Mouse (Mus musculus): ENCODE data around the gene Rasgrp3.

Gene Rasgrp3

GRCm38 (mm10) chr17:75503031-75503430 is 67.3 kb downstream of the Rasgrp3 start:
- DNase-seq (ENCODE audit: low spot score): no peak

- no peak for DNase-seq (ENCODE audit: low spot score)
Observed at GRCm38 (mm10) chr17:75505053-75505452, 69.4 kb downstream of the Rasgrp3 start.

- no peak for DNase-seq (ENCODE audit: low spot score)
Observed at GRCm38 (mm10) chr17:75506097-75506675, 70.5 kb downstream of the Rasgrp3 start.

DNA sequence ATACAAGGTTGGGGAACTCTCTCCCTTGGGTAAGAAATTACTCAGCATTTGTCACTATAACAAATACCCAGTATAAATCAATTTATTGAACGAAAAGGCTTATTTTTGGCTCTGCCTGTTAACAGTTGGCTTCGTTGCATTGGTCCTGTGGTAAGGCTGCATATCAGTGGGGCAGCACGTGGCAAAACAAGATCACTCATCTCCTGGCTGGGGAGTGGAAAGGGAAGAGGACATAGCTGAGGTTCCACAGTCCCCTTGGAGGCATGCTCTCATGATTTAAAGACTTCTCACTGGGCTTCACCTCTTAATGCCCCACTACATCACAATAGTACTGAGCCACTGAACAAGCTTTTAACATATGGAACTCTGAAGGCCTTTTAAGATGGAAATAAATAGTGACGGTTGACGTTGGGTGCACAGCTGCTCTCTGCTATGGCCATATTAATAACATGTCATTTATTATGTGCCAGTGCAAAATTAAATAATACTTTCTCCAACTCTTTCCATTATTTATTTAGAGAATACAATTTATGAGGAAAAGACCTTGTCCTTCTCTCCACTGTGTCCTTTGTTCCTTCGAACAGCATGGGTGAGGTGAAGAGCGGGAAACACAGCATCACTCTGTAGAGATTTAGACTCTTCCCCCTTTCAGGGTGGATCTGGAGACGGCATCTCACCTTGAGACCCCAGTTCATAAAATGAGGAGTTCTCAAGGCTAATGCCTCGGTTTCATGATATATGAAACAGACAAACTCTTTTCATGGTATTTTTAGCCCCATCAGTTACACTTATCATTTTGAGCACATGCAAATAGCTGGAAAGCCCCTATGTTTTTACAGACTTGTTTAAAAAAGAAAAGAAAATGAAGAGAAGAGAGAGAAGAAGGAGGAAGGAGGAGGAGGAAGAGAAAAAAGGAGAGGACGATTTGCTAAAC is 71.3 kb downstream of the Rasgrp3 start:
- DNase-seq (ENCODE audit: low spot score): no peak

- no peak for DNase-seq (ENCODE audit: low spot score)
Observed at GRCm38 (mm10) chr17:75509257-75509656, 73.6 kb downstream of the Rasgrp3 start.

DNA sequence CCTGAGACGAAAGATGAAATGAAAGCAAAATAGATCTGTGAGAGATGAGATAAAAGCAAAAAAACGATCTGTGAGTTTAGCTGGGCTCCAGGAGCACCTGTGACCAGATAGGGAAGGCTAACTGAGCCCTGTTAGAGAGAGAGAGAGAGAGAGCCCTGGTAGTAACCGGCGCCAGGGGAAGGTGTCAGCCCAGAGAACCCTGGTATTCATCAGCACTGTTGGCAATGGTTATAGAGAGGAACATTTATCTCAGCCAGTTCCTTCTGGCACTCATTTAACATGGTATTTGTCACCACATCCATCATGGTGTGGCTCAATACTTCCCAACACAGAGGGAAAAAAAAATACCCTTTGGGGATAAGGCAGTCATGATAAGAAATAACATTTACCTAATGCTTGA is 80.9 kb downstream of the Rasgrp3 start:
- peak; percentile 13 for DNase-seq (ENCODE audit: low spot score)

- DNase-seq (ENCODE audit: low spot score): no peak
Observed at GRCm38 (mm10) chr17:75518181-75518901, 82.6 kb downstream of the Rasgrp3 start.

DNA sequence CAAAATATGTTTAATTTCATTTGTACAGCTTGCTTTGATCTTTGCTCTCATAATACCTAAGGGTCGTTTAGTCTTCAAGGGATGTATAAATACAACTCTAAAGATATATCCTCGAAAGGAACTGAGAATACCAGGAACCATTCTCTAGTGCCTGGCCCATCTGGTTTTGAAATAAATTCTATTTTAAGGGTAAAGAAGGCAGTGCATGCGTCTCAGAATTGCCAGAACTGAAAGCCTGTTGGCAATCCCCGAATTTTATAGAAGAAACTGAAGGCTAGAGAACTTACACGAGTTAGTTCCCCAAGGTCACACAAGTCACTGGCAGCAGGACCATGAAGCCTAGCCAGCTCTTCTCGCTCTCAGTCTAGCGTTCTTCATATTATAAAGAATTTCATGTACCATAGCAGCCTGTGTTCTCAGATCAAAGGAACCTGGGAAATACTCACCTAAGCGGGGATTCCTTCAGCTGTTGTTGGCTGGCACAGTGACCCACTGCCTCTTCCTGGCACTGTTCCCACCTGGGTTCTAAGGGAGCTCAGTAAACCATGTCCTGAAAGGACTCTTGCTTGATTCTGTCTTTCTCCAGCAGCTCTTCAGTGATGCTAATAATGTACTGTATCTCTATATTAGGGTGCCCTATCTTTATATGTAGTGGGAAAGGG is 83.7 kb downstream of the Rasgrp3 start:
- no peak for DNase-seq (ENCODE audit: low spot score)

DNA sequence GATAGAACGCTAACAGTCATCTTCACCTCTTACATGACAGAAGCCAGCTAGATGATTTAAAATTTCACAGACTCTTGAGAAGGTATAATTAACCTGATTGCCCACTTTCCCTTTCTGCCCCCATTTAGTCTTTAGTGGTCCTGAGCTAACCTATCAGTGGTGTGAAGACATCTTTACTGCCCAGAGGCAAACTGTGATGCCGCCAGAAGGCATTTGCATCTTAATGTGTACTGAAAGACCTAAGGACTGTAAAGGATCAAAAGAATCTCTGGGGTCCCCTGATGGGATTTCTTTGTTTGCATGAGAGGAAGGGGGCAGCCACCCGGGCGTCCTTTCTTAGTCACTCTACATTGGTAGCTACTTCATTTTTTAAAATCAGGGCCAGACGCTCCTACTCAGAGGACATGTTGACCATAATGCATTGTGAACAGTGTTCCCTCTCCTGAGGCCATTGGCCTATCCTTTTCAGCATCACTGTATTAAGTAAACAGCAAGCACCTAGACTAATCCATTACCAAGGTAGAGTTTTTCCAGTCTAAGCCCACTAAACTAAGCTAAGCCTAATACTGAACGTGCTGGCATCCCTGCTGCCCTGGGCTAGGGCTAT is 85.6 kb downstream of the Rasgrp3 start:
- DNase-seq (ENCODE audit: low spot score): no peak

GRCm38 (mm10) chr17:75522347-75523065 is 86.8 kb downstream of the Rasgrp3 start:
- peak; percentile 18 for DNase-seq (ENCODE audit: low spot score)

DNA sequence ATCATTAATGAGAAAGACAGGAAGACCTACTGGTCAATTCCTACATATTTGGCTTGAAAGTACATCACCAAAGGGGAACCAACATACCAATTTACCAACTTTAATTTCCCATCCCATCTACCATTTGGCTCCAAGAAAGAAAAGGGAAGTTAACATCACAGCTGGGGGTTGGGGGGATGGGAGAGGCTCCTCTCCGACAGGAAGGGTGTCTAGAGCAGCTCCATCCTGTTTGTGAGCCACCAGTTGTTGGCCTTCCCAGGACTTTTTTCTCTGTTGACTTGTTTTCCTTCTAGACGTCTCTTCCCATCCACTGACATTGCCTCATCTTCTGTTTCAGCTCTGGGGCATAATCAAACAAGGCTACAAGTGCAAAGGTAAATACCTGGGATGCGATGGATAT is 88.1 kb downstream of the Rasgrp3 start:
- peak; percentile 46 for DNase-seq (ENCODE audit: low spot score)

GRCm38 (mm10) chr17:75526411-75526810 is 90.7 kb downstream of the Rasgrp3 start:
- no peak for DNase-seq (ENCODE audit: low spot score)

DNA sequence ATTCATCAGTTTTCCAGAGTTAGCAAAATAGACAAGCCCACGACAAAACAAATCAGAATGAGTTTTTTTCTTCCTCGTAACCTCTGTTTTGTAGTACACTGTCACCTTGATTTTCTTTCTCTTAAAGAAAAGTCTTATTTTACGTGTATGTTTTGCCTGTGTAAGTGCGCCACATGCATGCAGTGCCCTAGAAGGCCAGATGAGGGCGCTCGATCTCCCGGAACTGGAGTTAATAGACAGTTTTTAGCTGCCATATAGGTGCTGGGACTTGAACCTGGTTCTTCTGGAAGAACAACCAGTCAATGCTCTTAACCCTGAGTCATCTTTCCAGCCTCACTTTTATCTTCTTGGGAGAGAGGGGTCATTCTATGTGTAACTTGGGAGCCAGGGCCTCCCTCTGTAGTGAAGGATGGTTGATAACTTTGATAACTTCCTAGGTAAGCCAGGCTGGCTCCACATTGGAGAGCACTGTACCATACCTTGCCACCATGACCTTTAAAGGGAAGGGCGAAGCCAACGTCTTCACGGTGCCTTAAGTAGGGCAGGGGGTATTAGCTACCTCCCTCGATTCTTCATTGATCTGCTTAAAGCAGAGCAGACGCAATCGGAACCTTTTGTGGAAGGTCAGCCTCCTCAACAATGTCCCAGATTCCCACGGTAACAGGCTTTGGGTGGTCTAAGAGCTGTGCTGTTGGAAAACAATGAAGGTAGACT is 93.7 kb downstream of the Rasgrp3 start:
- DNase-seq (ENCODE audit: low spot score): no peak

GRCm38 (mm10) chr17:75532469-75532986 is 96.8 kb downstream of the Rasgrp3 start:
- DNase-seq (ENCODE audit: low spot score): no peak

GRCm38 (mm10) chr17:75534314-75535020 is 98.8 kb downstream of the Rasgrp3 start:
- no peak for DNase-seq (ENCODE audit: low spot score)

- DNase-seq (ENCODE audit: low spot score): no peak
Observed at GRCm38 (mm10) chr17:75535612-75536011, 99.9 kb downstream of the Rasgrp3 start.

DNA sequence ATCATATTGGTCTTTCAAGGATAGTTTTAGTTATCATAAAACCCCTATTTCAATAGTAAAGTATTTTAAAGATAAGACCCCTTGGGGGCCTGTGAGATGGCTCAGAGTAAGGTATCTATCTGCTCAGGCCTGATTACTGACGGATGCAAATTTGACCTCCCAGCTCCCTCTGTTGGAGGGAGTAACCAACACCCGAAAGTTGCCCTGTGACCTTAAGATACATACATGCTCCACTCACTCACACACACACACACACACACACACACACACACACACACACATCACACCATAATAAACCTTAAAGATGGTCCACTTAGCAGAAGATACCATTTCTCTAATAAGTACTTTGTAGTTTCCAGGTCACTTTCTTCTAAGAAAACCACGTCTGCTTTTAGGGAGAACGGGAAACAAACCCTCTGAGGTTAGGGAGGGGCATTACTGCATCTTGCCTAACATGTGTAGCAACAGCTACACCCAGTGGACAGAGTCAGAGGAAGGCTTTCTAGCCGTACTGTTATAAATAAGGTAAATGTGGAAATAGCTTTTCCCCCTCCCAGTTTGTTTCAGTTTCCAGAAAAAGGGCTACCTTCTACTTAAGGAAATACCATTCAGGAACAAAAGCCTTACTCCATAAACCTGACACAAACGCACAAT is 100.8 kb downstream of the Rasgrp3 start:
- DNase-seq (ENCODE audit: low spot score): peak; percentile 57

DNA sequence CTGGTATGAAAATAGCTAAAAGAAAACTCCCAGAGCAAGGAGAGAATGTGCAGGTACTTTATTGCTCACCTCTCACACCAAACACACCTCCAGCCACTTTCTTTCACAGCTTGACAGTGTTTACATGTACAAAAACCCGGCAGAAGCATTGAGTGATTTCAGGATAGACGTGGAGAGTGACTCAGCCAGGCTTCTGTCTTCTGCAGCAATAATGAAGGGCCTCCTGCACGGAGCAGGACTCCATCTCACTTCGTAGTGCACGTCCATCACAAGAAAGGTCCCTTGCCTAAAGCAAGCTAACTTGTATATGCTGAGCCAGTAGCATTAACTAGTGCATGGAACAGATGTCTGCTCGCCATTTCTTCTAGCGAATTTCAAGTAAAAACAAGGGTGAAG is 101.4 kb downstream of the Rasgrp3 start:
- DNase-seq (ENCODE audit: low spot score): no peak

- DNase-seq (ENCODE audit: low spot score): no peak
Observed at GRCm38 (mm10) chr17:75538431-75538830, 102.7 kb downstream of the Rasgrp3 start.

Measured in lung, postnatal 25 days (tissue).